Mouse (Mus musculus) G1E (cell line): ENCODE results near the gene Ctnnbip1. TPM values are rescaled to one million over a fixed set of nuclear protein-coding genes. Genes with fewer than 3 reads are reported as not detected.
A peak's percentile ranks its signal among the peaks of the same experiment; 100 is the strongest.

Experiments
- ATAC-seq: 2 replicates; pipeline ENCODE4 v1.8.0; 2016; ENCODE audit warnings: mild to moderate bottlenecking; ENCODE audit not compliant: insufficient number of reproducible peaks, poor library complexity, low FRiP score, severe bottlenecking; ENCODE audit errors: extremely low read depth
- DNase-seq: peaks from one replicate; pipeline ENCODE4 v3.0.0; 2012; ENCODE audit warnings: low spot score
- H3K27me3 ChIP-seq: 2 replicates; pipeline ENCODE4 v1.6.1; 2012; ENCODE audit warnings: mild to moderate bottlenecking, low read length, inconsistent platforms; ENCODE audit not compliant: insufficient read depth
- H3K36me3 ChIP-seq: replicated peaks from 2 replicates; pipeline ENCODE3; 2012; ENCODE audit warnings: mild to moderate bottlenecking, inconsistent platforms
- H3K4me1 ChIP-seq: 2 replicates; pipeline ENCODE4 v1.6.1; 2012; ENCODE audit warnings: low read depth, low read length, inconsistent platforms, mixed read lengths; ENCODE audit not compliant: insufficient read depth
- H3K4me3 ChIP-seq: 2 replicates; pipeline ENCODE4 v1.5.1; 2012; ENCODE audit warnings: low read depth, mild to moderate bottlenecking, inconsistent platforms, low read length, moderate library complexity, mixed read lengths
- H3K9me3 ChIP-seq: replicated peaks from 2 replicates; pipeline ENCODE4 v1.6.1; 2012; ENCODE audit warnings: inconsistent platforms
- CTCF ChIP-seq: IDR thresholded peaks from 2 replicates; pipeline ENCODE4 v1.5.1; 2012; ENCODE audit warnings: low read depth, low read length, inconsistent platforms, mixed read lengths
- GATA1 ChIP-seq: IDR thresholded peaks from 2 replicates; pipeline ENCODE4 v1.6.1; 2012; ENCODE audit warnings: borderline replicate concordance, low read length, inconsistent platforms, mixed read lengths
- GATA2 ChIP-seq: IDR thresholded peaks from 2 replicates; pipeline ENCODE4 v1.6.1; 2012; ENCODE audit warnings: low read depth, low read length, inconsistent platforms, borderline replicate concordance
- POLR2AphosphoS5 ChIP-seq: IDR thresholded peaks from 2 replicates; pipeline ENCODE4 v1.6.1; 2012; ENCODE audit warnings: low read depth, low read length, inconsistent platforms; ENCODE audit not compliant: insufficient replicate concordance
- TAL1 ChIP-seq: conservative IDR thresholded peaks from 2 replicates; pipeline ENCODE4 v1.6.1; 2012; ENCODE audit warnings: low read depth, low read length, inconsistent platforms, mixed read lengths
- polyA plus RNA-seq: library from polyadenylated mRNA; stranded (reverse); fragments of >175 nt; gene quantifications from 2 replicates; pipeline ENCODE4 v1.2.3, GENCODE M21; 2012
- total RNA-seq, 2 experiments: library from RNA; stranded (forward) in 1 of 2; stranded (reverse) in 1 of 2; fragments of 200-1000 nt in 1 of 2; fragments of >200 nt in 1 of 2; fragmentation: Nextera tagmentation in 1 of 2; gene quantifications; 2 replicates each; pipeline ENCODE4 v1.2.3; 2014 to 2017

Gene Ctnnbip1
- total RNA-seq (2014; fragmentation: Nextera tagmentation) (0.98 TPM in 1 of 2 replicates, not detected in the other), total RNA-seq (2017) (0.87 and 1.3 TPM in 2 replicates), polyA plus RNA-seq (1.4 and 2.9 TPM in 2 replicates)

GRCm38 (mm10) chr4:149517868-149518340 is at the start of gene Ctnnbip1:
Gene Ctnnbip1 (plus strand): TSS chr4:149518236.
- ATAC-seq (peak; percentile 94), DNase-seq (peak; percentile 84)
- Histone ChIP-seq H3K27me3 (peaks cover 25% of the 10 kb centered on the region), H3K36me3 (no peaks in the 10 kb centered on the region), H3K4me1 (peaks cover 7% of the 10 kb centered on the region), H3K4me3 (peak within 1 kb of the TSS; percentile 70), H3K9me3 (no peaks in the 10 kb centered on the region)
- TF ChIP-seq TAL1 (no peak), POLR2AphosphoS5 (no peak), CTCF (no peak), GATA1 (no peak), GATA2 (no peak)

- ATAC-seq = no peak
- H3K4me1 ChIP-seq = peaks cover 5% of the 10 kb centered on the region; the same call in 1 of the 2 replicates
- TF ChIP-seq GATA1 (no peak), POLR2AphosphoS5 (no peak)
- no peaks in the 10 kb centered on the region for H3K9me3 ChIP-seq
- H3K27me3 ChIP-seq = no peaks in the 10 kb centered on the region
- no peak for DNase-seq
- H3K4me3 ChIP-seq = no peak overlapping the region
- H3K36me3 ChIP-seq = peaks cover 51% of the 10 kb centered on the region
Measured at GRCm38 (mm10) chr4:149469557-149469956, 48.5 kb upstream of the Ctnnbip1 start.

DNA sequence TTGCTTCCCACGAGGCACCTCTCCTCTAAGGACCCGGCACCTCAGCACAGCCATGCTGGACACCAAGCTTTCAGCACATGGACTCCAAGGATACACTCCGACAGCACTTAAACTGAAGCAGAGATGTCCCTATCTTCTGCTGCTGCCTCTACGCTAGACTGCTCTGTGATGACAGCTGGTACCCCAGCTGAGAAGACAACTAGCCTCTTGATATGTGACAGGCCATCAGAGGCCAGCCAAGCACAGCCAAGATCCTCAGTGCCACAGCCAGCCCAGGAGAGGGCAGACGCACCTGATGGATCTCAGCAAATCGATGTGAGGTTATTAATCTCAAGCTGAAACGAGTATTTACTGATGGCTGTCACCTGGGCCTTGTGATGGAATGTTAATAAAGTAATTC is 42.9 kb upstream of the Ctnnbip1 start:
- no peaks in the 10 kb centered on the region for H3K4me1 ChIP-seq
- no peak for TF ChIP-seq POLR2AphosphoS5
- no peak for TF ChIP-seq CTCF
- TF ChIP-seq GATA1 = no peak
- TF ChIP-seq TAL1 = no peak
- H3K27me3 ChIP-seq = no peaks in the 10 kb centered on the region
- H3K4me3 ChIP-seq = no peak overlapping the region
- DNase-seq (no peak), ATAC-seq (no peak)
- peaks cover 58% of the 10 kb centered on the region for H3K36me3 ChIP-seq
- H3K9me3 ChIP-seq = no peaks in the 10 kb centered on the region

DNA sequence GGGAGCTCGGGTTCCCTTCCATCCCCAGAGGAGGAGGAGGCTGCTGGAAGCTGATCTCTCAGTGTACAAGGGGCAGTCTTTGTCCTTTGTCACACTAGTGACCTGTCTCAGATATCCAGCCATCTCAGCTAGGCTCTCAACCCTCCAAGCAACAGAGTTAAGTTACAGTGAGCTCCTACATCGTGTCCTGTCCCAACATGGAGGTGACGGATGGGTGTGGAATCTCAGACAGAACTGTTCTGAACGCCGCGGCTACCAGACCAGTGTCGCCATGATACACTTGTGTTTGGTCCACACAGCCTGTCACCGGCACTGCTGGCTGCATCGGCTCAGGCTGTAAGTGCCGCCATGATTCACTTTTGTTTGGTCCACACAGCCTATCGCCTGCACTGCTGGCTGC is 41.0 kb upstream of the Ctnnbip1 start, which contains the start of gene Tmem274:
Gene Tmem274 (plus strand): TSS at position 301 of the 400 bp plus-strand sequence.
- TF ChIP-seq GATA2 (no peak), TAL1 (no peak), POLR2AphosphoS5 (no peak), GATA1 (no peak), CTCF (no peak)
- ATAC-seq (no peak), DNase-seq (no peak)
- Histone ChIP-seq H3K27me3 (no peaks in the 10 kb centered on the region), H3K9me3 (no peaks in the 10 kb centered on the region), H3K4me1 (no peaks in the 10 kb centered on the region), H3K36me3 (peaks cover 52% of the 10 kb centered on the region), H3K4me3 (no peak within 1 kb of the TSS)

DNA sequence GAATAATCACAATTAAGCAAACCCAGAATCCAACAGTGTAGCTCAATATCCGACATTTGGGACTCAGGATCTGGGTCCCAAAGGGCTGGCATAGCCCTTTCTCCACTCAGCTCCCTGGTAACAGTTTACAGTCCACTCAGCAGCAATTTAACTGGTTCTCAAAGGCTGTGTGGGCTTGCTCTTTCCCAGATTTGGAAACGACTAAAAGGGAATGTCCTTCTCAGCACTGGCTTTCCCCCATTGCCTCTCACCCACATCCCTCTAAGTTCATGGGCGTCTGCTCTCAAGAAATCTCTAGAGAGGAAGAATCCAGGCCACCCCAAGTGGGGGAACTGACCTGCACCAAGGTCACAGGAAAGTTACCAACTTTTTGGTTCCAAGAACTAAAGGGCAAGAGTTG is 33.5 kb upstream of the Ctnnbip1 start:
- Histone ChIP-seq H3K36me3 (peaks cover 39% of the 10 kb centered on the region), H3K4me1 (peaks cover 6% of the 10 kb centered on the region), H3K27me3 (no peaks in the 10 kb centered on the region), H3K9me3 (no peaks in the 10 kb centered on the region), H3K4me3 (peak overlapping the region; percentile 84)
- TF ChIP-seq POLR2AphosphoS5 (no peak), CTCF (no peak), TAL1 (no peak), GATA1 (no peak), GATA2 (no peak)
- peak; percentile 1 for DNase-seq
- ATAC-seq = no peak

DNA sequence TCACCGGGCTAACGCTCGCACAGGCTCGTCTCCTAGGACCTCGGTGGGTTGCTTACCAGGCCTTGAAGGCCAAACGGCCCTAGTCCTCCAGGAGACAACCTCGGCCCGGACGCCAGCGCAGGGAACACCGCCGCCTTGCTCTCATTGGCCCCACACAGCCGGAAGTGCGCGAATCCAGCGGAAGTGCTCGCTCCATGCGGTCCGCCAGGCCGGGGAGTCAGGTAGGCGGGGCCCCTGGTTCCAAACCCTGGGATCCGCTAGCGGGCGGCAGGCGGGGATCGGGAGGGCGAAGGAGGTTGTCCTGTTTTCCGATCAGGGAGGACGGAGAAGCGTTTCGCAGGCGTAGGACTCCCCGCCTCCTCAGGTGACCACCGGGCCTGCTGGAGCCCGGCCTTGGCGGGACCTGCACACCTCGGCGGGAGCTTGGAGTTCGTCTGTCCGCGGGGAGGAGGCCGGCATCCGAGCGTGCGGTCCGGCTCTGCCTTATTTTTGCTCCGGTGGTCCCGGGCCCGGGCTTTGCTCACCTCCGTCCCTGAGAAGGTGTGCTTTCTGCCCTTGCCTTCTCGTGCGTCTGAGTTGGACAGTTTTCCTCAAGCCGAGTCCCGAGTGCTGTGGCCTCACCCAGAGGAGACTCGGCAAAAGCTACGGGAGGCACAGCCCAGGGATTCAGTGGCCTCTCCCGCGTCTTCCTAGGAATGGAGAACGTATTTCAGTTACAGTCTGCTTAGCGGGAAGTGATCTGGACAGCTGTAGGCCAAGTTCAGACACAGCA is 32.8 kb upstream of the Ctnnbip1 start, which contains the start of the genes Nmnat1 and Lzic:
Gene Nmnat1 (minus strand): TSS at position 150 of the 772 bp plus-strand sequence.
Gene Lzic (plus strand): TSS at position 177 of the 772 bp plus-strand sequence.
- Histone ChIP-seq H3K27me3 (no peaks in the 10 kb centered on the region), H3K4me1 (peaks cover 6% of the 10 kb centered on the region), H3K9me3 (no peaks in the 10 kb centered on the region), H3K36me3 (peaks cover 42% of the 10 kb centered on the region), H3K4me3 (peak within 1 kb of the TSS; percentile 84)
- peak; percentile 90 for ATAC-seq
- no peak for TF ChIP-seq TAL1
- TF ChIP-seq GATA2 = no peak
- no peak for TF ChIP-seq CTCF
- TF ChIP-seq GATA1 = no peak
- no peak for TF ChIP-seq POLR2AphosphoS5
- DNase-seq = peak; percentile 77
